Mouse (Mus musculus) limb, embryonic 10.5 days (tissue): ENCODE measurements around the gene Gm37240. TPM values are rescaled to one million over a fixed set of nuclear protein-coding genes. Genes with fewer than 3 reads are reported as not detected.
"Not testable (repeated sequence)": the region's sequence is repeated elsewhere in the genome, so short reads cannot be mapped to it uniquely, and the experiment has no call there.

Experiments
- DNase-seq: peaks from one replicate; pipeline ENCODE4 v3.0.0-alpha.2; 2017; ENCODE audit warnings: low spot score
- H3K27ac ChIP-seq: fragments of 300-500 bp; sonication (generic); 2 replicates; pipeline ENCODE4 v1.5.1; 2016; ENCODE audit warnings: mild to moderate bottlenecking
- H3K27me3 ChIP-seq: fragments of 300-500 bp; sonication (generic); 2 replicates; pipeline ENCODE4 v1.6.1; 2016; ENCODE audit warnings: low read depth, mild to moderate bottlenecking; ENCODE audit not compliant: poor library complexity, severe bottlenecking
- H3K36me3 ChIP-seq: fragments of 300-500 bp; sonication (generic); 2 replicates; pipeline ENCODE4 v1.6.1; 2016; ENCODE audit warnings: mild to moderate bottlenecking, moderate library complexity
- H3K4me1 ChIP-seq: fragments of 300-500 bp; sonication (generic); 2 replicates; pipeline ENCODE4 v1.6.1; 2016
- H3K4me3 ChIP-seq: fragments of 300-500 bp; sonication (generic); 2 replicates; pipeline ENCODE4 v1.5.1; 2016; ENCODE audit warnings: mild to moderate bottlenecking, moderate library complexity
- H3K9me3 ChIP-seq: fragments of 300-500 bp; sonication (generic); replicated peaks from 2 replicates; pipeline ENCODE4 v1.6.1; 2016; ENCODE audit warnings: mild to moderate bottlenecking
- WGBS: fragments of 180-500 bp; shearing (Covaris S2); methylation state at CpG from one replicate; pipeline ENCODE4 v1.1.7; 2016; 5-methylcytosine and 5-hydroxymethylcytosine counted together
- polyA plus RNA-seq: library from polyadenylated mRNA; unstranded; fragments of >200 nt; fragmentation: Nextera tagmentation; extraction: Ambion mirVana; gene quantifications from 2 replicates; pipeline ENCODE4 v1.2.1, GENCODE M21; 2016

The Gm37240 gene
- polyA plus RNA-seq, 1 experiment from 2014 or later, result 3.1 TPM

- Histone ChIP-seq H3K27ac (no peak overlapping the region), H3K4me1 (peaks cover 20% of the 10 kb centered on the region), H3K27me3 (peaks cover 49% of the 10 kb centered on the region), H3K9me3 (no peaks in the 10 kb centered on the region), H3K4me3 (no peak overlapping the region), H3K36me3 (no peaks in the 10 kb centered on the region)
- DNase-seq, result no peak
- 66% methylated on average over 8 of the region's 8 CpGs for WGBS
Observed at GRCm38 (mm10) chr3:84664686-84665085, 1222.6 kb downstream of the Gm37240 start.

DNA sequence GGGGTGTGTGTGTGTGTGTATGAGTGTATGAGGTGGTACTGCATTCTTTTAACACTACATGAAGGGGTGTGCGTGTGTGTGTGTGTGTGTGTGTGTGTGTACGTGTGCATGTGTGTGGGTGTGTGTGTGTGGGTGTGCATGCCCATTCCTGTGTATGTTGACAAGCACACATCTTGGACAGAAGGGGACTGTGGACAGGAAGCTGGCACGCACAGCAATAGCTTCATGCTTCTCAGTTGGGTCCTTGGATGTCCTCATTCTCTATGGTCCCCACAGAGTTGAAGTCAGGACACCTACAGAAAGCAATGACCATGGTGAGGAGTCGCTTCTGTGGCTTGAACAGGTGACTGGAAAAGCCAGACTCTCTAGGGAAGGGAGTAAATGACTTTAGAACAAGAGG is 1223.5 kb downstream of the Gm37240 start:
- WGBS, result 84% methylated on average over 4 of the region's 4 CpGs
- Histone ChIP-seq H3K4me1 (peaks cover 20% of the 10 kb centered on the region), H3K4me3 (no peak overlapping the region), H3K27me3 (peaks cover 49% of the 10 kb centered on the region), H3K9me3 (no peaks in the 10 kb centered on the region), H3K36me3 (no peaks in the 10 kb centered on the region), H3K27ac (no peak overlapping the region)
- no peak for DNase-seq

- Histone ChIP-seq H3K27ac (no peak overlapping the region), H3K9me3 (no peaks in the 10 kb centered on the region), H3K36me3 (no peaks in the 10 kb centered on the region), H3K4me3 (no peak overlapping the region), H3K27me3 (peaks cover 44% of the 10 kb centered on the region), H3K4me1 (peaks cover 20% of the 10 kb centered on the region)
- no peak for DNase-seq
- WGBS, result 89% methylated on average over 12 of the region's 12 CpGs
Observed at GRCm38 (mm10) chr3:84663079-84663478, 1224.2 kb downstream of the Gm37240 start.

- Histone ChIP-seq H3K4me1 (peaks cover 10% of the 10 kb centered on the region), H3K4me3 (no peak overlapping the region), H3K27me3 (peaks cover 17% of the 10 kb centered on the region), H3K27ac (no peak overlapping the region), H3K9me3 (no peaks in the 10 kb centered on the region), H3K36me3 (no peaks in the 10 kb centered on the region)
- no peak for DNase-seq
- WGBS, result 90% methylated on average over 2 of the region's 2 CpGs
Observed at GRCm38 (mm10) chr3:84660380-84660779, 1226.9 kb downstream of the Gm37240 start.

- H3K27me3 ChIP-seq, result peaks cover 10% of the 10 kb centered on the region
- no peak overlapping the region for H3K4me3 ChIP-seq
- no peaks in the 10 kb centered on the region for H3K9me3 ChIP-seq
- 98% methylated on average over 2 of the region's 2 CpGs for WGBS
- DNase-seq, result no peak
- peaks cover 22% of the 10 kb centered on the region for H3K4me1 ChIP-seq
- no peak overlapping the region for H3K27ac ChIP-seq
- H3K36me3 ChIP-seq, result no peaks in the 10 kb centered on the region
Observed at GRCm38 (mm10) chr3:84658872-84659271, 1228.4 kb downstream of the Gm37240 start.

GRCm38 (mm10) chr3:84658017-84658416 is 1229.3 kb downstream of the Gm37240 start:
- Histone ChIP-seq H3K36me3 (no peaks in the 10 kb centered on the region), H3K27ac (no peak overlapping the region), H3K9me3 (no peaks in the 10 kb centered on the region), H3K4me3 (no peak overlapping the region), H3K27me3 (peaks cover 8% of the 10 kb centered on the region; the same call in 1 of the 2 replicates), H3K4me1 (peaks cover 27% of the 10 kb centered on the region)
- DNase-seq, result no peak
- WGBS, result 92% methylated on average over 7 of the region's 7 CpGs

DNA sequence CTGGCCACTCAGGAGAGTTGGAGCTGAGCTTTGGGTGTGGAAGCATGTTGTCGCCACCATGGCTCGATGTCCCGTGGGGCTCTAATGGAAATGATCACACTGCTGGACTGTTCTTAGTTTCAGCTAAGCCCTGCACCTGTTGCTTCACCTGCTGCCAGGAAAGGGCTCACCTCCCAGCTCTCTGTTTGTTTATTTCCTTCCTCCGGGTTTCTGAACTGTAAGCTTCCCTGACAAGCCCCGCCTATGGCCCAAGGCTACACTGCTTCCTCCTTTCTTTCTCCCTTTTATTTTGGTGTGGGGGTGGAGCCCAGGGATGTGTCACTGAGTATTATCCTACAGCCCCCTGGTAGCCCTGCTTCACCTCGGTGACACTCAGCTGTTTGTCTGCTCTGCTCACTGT is 1230.1 kb downstream of the Gm37240 start:
- DNase-seq, result no peak
- peaks cover 8% of the 10 kb centered on the region; the same call in 1 of the 2 replicates for H3K27me3 ChIP-seq
- WGBS, result 65% methylated on average over 6 of the region's 6 CpGs

DNA sequence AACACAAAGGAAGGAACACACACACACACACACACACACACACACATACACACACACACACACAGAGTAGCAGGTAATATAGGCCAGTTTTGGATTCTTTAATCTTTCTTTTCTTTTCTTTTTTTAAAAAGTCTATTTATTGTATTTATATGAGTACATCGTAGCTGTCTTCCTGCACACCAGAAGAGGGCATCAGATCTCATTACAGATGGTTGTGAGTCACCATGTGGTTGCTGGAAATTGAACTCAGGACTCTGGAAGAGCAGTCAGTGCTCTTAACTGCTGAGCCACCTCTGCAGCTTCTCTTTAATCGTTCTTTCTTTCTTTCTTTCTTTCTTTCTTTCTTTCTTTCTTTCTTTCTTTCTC is 1231.5 kb downstream of the Gm37240 start:
- WGBS, result 79% methylated on average over 2 of the region's 2 CpGs
- not testable (repeated sequence) for H3K9me3 ChIP-seq, DNase-seq, H3K36me3 ChIP-seq, H3K27me3 ChIP-seq, H3K27ac ChIP-seq, H3K4me3 ChIP-seq
- peaks cover 25% of the 10 kb centered on the region for H3K4me1 ChIP-seq

More for the DNA sequence above, 1230.1 kb downstream of the Gm37240 start:
- Histone ChIP-seq H3K4me1 (peaks cover 25% of the 10 kb centered on the region), H3K4me3 (no peak overlapping the region), H3K27ac (no peak overlapping the region), H3K9me3 (no peaks in the 10 kb centered on the region), H3K36me3 (no peaks in the 10 kb centered on the region)

- Histone ChIP-seq H3K27me3 (peaks cover 8% of the 10 kb centered on the region; the same call in 1 of the 2 replicates), H3K4me3 (no peak overlapping the region), H3K9me3 (no peaks in the 10 kb centered on the region), H3K27ac (no peak overlapping the region), H3K36me3 (no peaks in the 10 kb centered on the region), H3K4me1 (peaks cover 25% of the 10 kb centered on the region)
- DNase-seq, result no peak
- 28% methylated on average over 16 of the region's 16 CpGs for WGBS
Observed at GRCm38 (mm10) chr3:84654900-84655784, 1232.2 kb downstream of the Gm37240 start.

- WGBS, result 36% methylated on average over 12 of the region's 12 CpGs
- Histone ChIP-seq H3K9me3 (no peaks in the 10 kb centered on the region), H3K4me3 (peak overlapping the region; percentile 35), H3K4me1 (peaks cover 25% of the 10 kb centered on the region), H3K27ac (no peak overlapping the region), H3K36me3 (no peaks in the 10 kb centered on the region), H3K27me3 (peaks cover 8% of the 10 kb centered on the region; the same call in 1 of the 2 replicates)
- DNase-seq, result no peak
Observed at GRCm38 (mm10) chr3:84654246-84654826, 1233.0 kb downstream of the Gm37240 start.

DNA sequence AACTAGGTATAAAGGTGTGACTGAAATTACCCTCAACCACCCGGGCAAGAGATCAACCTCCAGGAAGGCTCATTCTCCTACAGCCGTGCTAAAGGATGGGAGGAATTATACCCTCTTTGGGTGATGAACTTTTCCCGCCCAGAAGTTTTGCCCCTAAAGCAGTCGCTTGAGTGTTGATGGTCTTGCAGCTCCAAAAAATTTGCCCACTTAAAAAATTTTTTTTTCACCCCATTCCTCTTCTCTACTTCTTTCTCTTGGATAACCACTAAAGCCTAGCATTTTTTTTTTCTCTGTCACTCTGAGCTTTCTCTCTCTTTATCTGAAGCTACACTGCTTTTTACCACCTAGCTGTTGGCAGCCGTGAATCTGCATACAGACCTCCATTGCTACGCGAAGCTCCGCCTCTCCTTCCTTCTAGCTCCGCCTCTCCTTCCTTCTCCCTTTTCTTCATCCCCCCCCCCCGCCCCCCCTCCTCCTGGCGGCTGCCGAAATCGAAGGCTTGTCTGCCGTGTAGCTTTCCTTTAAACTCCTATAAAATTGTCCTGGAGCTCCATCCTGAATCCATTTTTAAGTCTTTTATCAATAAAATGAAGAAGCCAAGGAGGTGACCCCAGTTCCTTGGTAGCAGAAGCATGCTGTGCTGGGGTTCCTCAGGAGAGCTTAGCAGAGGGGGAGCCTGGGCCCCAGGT is 1233.6 kb downstream of the Gm37240 start:
- DNase-seq, result no peak
- H3K27me3 ChIP-seq, result peaks cover 8% of the 10 kb centered on the region; the same call in 1 of the 2 replicates
- peak overlapping the region; percentile 35 for H3K4me3 ChIP-seq
- 16% methylated on average over 14 of the region's 14 CpGs for WGBS
- H3K27ac ChIP-seq, result no peak overlapping the region
- peaks cover 25% of the 10 kb centered on the region for H3K4me1 ChIP-seq
- no peaks in the 10 kb centered on the region for H3K9me3 ChIP-seq
- no peaks in the 10 kb centered on the region for H3K36me3 ChIP-seq

DNA sequence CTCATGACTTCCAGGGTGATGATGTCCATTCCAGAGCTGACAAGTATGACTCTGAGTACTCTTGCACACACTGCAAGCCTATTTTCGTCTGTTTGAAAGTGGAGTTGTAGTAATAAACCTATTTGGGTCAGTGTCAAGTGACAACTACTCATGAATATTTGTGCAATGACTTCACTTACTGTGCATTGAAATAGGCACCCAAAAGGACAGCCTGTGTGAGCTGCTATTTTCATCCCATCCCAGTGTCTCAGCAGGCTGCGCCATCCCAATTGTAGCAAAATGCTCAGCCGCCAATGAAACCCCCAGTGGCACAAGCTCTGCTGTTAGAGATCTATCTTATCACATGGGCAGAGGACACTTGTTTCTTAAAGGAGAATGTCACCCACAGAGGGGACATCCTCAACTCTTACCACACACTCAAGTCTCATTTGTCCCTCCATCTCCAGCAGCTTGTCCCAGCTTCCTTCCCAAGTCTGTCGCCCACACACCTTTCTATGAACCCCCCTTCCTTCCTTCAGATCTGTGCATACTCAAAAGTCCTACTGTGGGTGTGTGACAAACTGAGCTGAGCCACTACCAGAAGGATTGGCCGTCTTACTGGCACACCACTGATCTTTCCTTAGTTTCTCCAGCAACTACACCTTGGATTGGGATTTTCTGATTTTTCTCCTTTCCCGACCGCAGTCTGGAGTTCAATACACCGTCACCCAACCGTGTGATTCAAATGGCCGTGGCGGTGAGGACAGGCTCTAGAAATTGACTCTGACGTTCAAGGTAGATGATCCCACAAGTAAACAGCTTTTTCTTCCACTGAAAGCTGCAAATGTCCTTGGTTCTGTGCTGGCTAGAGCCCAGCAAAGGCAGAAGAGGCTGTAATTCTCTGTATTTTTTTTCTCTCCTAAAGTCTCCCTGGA is 1234.4 kb downstream of the Gm37240 start:
- WGBS, result 81% methylated on average over 12 of the region's 12 CpGs
- no peak overlapping the region for H3K4me3 ChIP-seq

More for the DNA sequence above, 1234.4 kb downstream of the Gm37240 start:
- no peaks in the 10 kb centered on the region for H3K9me3 ChIP-seq
- DNase-seq, result no peak
- H3K36me3 ChIP-seq, result no peaks in the 10 kb centered on the region
- H3K4me1 ChIP-seq, result peaks cover 25% of the 10 kb centered on the region
- peaks cover 8% of the 10 kb centered on the region; the same call in 1 of the 2 replicates for H3K27me3 ChIP-seq
- H3K27ac ChIP-seq, result no peak overlapping the region
